Mouse (Mus musculus) heart, postnatal 25 days (tissue): ENCODE data around the gene Gm10491. TPM values are rescaled to one million over a fixed set of nuclear protein-coding genes. Genes with fewer than 3 reads are reported as not detected.

Experiments used
- DNase-seq: peaks from one replicate; pipeline ENCODE4 v3.0.0; 2022; ENCODE audit warnings: low spot score
- intact Hi-C: fragments of 180-260 bp; cut with DNase I; formaldehyde crosslinking; loops from one replicate; pipeline ENCODE4 v1.15.1; 2025
- total RNA-seq, 2 experiments: library from RNA; stranded (reverse); gene quantifications; 2 replicates each; pipeline ENCODE4 v1.2.3; 2021

Gene Gm10491
- total RNA-seq, 2 experiments from 2014 or later: not detected

GRCm38 (mm10) chrX:7898211-7898610, 9.4 kb downstream of the Gm10491 start:
- intact Hi-C loops: loop anchor here (10.0 kb wide), 1 partner anchor 177 kb away; the partner anchor contains the start of gene Suv39h1

GRCm38 (mm10) chrX:7883841-7884567, 23.6 kb downstream of the Gm10491 start, which contains the start of gene Slc35a2:
Slc35a2 (plus strand) TSS chrX:7884028.
- peak; percentile 84 for DNase-seq
- intact Hi-C loops: no loop called here

More at GRCm38 (mm10) chrX:7898211-7898610, 9.4 kb downstream of the Gm10491 start:
- DNase-seq: no peak

- DNase-seq: peak; percentile 20
- intact Hi-C loops: no loop called here
Measured at GRCm38 (mm10) chrX:7879819-7880218, 27.8 kb downstream of the Gm10491 start.

GRCm38 (mm10) chrX:7878495-7878894, 29.1 kb downstream of the Gm10491 start:
- DNase-seq: no peak
- intact Hi-C loops: no loop called here

GRCm38 (mm10) chrX:7878007-7878419, 29.6 kb downstream of the Gm10491 start, which contains the start of gene Pim2:
Pim2 (plus strand) TSS chrX:7878262.
- intact Hi-C loops: no loop called here
- peak; percentile 61 for DNase-seq

- intact Hi-C loops: no loop called here
- no peak for DNase-seq
Measured at GRCm38 (mm10) chrX:7869826-7870225, 37.8 kb downstream of the Gm10491 start.

- DNase-seq: no peak
- intact Hi-C loops: no loop called here
Measured at GRCm38 (mm10) chrX:7868506-7868905, 39.1 kb downstream of the Gm10491 start.

GRCm38 (mm10) chrX:7867141-7867540, 40.5 kb downstream of the Gm10491 start:
- intact Hi-C loops: no loop called here
- no peak for DNase-seq

GRCm38 (mm10) chrX:7865786-7866185, 41.8 kb downstream of the Gm10491 start:
- intact Hi-C loops: no loop called here

GRCm38 (mm10) chrX:7865343-7865742, 42.3 kb downstream of the Gm10491 start:
- intact Hi-C loops: no loop called here
- no peak for DNase-seq

More at GRCm38 (mm10) chrX:7865786-7866185, 41.8 kb downstream of the Gm10491 start:
- no peak for DNase-seq

- intact Hi-C loops: no loop called here
- DNase-seq: no peak
Measured at GRCm38 (mm10) chrX:7864551-7864950, 43.1 kb downstream of the Gm10491 start.

- intact Hi-C loops: no loop called here
- DNase-seq: no peak
Measured at GRCm38 (mm10) chrX:7863181-7863580, 44.5 kb downstream of the Gm10491 start.

- DNase-seq: no peak
- intact Hi-C loops: loop anchor here (5.0 kb wide), 1 partner anchor 43 kb away; no protein-coding TSS in a partner anchor
Measured at GRCm38 (mm10) chrX:7859191-7859753, 48.4 kb downstream of the Gm10491 start.

Other genes starting within 250 kb of the Gm10491 start
- 10 to 100 TPM; 41.6 to 54.1 TPM for gene Plp2, start 236.4 kb downstream of the Gm10491 start, total RNA-seq
- gene Magix, start 226.6 kb downstream of the Gm10491 start, total RNA-seq: 10 to 100 TPM; 24.1 to 26.0 TPM
- gene Gpkow, start 210.7 kb downstream of the Gm10491 start, total RNA-seq: 10 to 100 TPM; 19.5 to 21.3 TPM
- 10 to 100 TPM; 34.4 to 44.8 TPM for gene Wdr45, start 193.5 kb downstream of the Gm10491 start, total RNA-seq
- under 1 TPM in 1 of 2 experiments, not detected in 1; 0.42 TPM for gene Gm45208, start 185.6 kb downstream of the Gm10491 start, total RNA-seq
- gene Praf2, start 179.4 kb downstream of the Gm10491 start, total RNA-seq: 1 to 10 TPM; 6.5 to 6.9 TPM
- 1 to 10 TPM in 1 of 2 experiments, under 1 TPM in 1; 0.91 to 2.0 TPM for gene Ccdc120, start 156.9 kb downstream of the Gm10491 start, total RNA-seq
- gene Tfe3, start 145.3 kb downstream of the Gm10491 start, total RNA-seq: 10 to 100 TPM; 15.0 to 16.8 TPM
- gene Gripap1, start 118.1 kb downstream of the Gm10491 start, total RNA-seq: 10 to 100 TPM; 24.7 to 26.9 TPM
- under 1 TPM; 0.22 to 0.23 TPM for gene Kcnd1, start 85.5 kb downstream of the Gm10491 start, total RNA-seq
- gene Otud5, start 66.5 kb downstream of the Gm10491 start, total RNA-seq: 10 to 100 TPM; 25.7 to 28.5 TPM
- 1 to 10 TPM; 2.2 to 3.1 TPM for gene Pim2, start 29.6 kb downstream of the Gm10491 start, total RNA-seq
- gene Slc35a2, start 23.8 kb downstream of the Gm10491 start, total RNA-seq: 10 to 100 TPM; 11.0 to 17.0 TPM
- 10 to 100 TPM; 22.1 to 22.7 TPM for gene Pqbp1, start 8.6 kb downstream of the Gm10491 start, total RNA-seq
- gene Timm17b, start 8.5 kb downstream of the Gm10491 start, total RNA-seq: 10 to 100 TPM; 49.5 to 50.1 TPM
- not detected for gene Gm10490, start 1.7 kb upstream of the Gm10491 start, total RNA-seq
- under 1 TPM in 1 of 2 experiments, not detected in 1; 0.11 TPM for gene Pcsk1n, start 12.0 kb upstream of the Gm10491 start, total RNA-seq
- not detected for gene Eras, start 20.8 kb upstream of the Gm10491 start, total RNA-seq
- gene Hdac6, start 40.1 kb upstream of the Gm10491 start, total RNA-seq: 10 to 100 TPM in 1 of 2 experiments, 1 to 10 TPM in 1; 9.9 to 12.4 TPM
- gene Gata1, start 70.2 kb upstream of the Gm10491 start, total RNA-seq: under 1 TPM in 1 of 2 experiments, not detected in 1; 0.53 TPM
- not detected for gene Glod5, start 110.7 kb upstream of the Gm10491 start, total RNA-seq
- gene Suv39h1, start 166.9 kb upstream of the Gm10491 start, total RNA-seq: 1 to 10 TPM; 4.1 to 5.0 TPM
- 1 to 10 TPM; 1.8 to 2.3 TPM for gene Was, start 182.7 kb upstream of the Gm10491 start, total RNA-seq
- gene Wdr13, start 225.1 kb upstream of the Gm10491 start, total RNA-seq: 10 to 100 TPM; 43.6 to 46.6 TPM
- 10 to 100 TPM; 58.8 to 85.0 TPM for gene Rbm3, start 238.0 kb upstream of the Gm10491 start, total RNA-seq